Mouse (Mus musculus): Measurements from ENCODE around the gene 9130023H24Rik. TPM values are rescaled to one million over a fixed set of nuclear protein-coding genes. Genes with fewer than 3 reads are reported as not detected.

The 9130023H24Rik gene
- polyA plus RNA-seq, 1 experiment from 2014 or later, result 11.0 TPM

- H3K27ac ChIP-seq, result no peak overlapping the region
- peaks cover 22% of the 10 kb centered on the region; the same call in 1 of the 2 replicates for H3K27me3 ChIP-seq
- H3K36me3 ChIP-seq, result peaks cover 47% of the 10 kb centered on the region
- H3K4me2 ChIP-seq (replicated peaks), result no peak overlapping the region
- 75% methylated on average over 18 of the region's 18 CpGs for WGBS
- no peaks in the 10 kb centered on the region for H3K9me3 ChIP-seq
- no peak overlapping the region for H3K4me3 ChIP-seq (replicated peaks)
- H3K9ac ChIP-seq (replicated peaks), result peak overlapping the region; percentile 23; the same call in 1 of the 2 replicates
- peaks cover 19% of the 10 kb centered on the region for H3K4me1 ChIP-seq (replicated peaks)
- ATAC-seq, result no peak
Observed at GRCm38 (mm10) chr7:128244410-128245025, 6.7 kb upstream of the 9130023H24Rik start.

DNA sequence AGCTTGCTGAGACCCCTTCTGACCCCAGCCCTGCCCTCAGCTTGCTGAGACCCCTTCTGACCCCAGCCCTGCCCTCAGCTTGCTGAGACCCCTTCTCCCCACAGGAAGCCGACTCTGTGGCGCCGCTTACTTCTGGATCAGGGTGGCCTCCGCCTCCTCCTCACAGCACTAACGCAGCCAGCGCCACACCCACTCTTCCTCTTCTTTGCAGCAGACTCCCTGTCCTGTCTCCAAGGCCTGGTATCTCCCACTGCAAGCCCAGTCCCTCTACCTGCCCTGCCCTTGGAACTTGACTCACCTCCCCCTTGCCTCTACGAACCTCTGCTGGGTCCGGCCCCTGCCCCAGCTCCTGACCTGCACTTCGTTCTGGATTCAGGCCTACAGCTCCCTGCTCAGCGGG lies 6.1 kb upstream of the 9130023H24Rik start:
- peaks cover 47% of the 10 kb centered on the region for H3K36me3 ChIP-seq
- no peak for ATAC-seq
- H3K4me2 ChIP-seq (replicated peaks), result no peak overlapping the region
- peaks cover 25% of the 10 kb centered on the region for H3K4me1 ChIP-seq (replicated peaks)
- no peak overlapping the region for H3K4me3 ChIP-seq (replicated peaks)
- H3K27ac ChIP-seq, result no peak overlapping the region
- H3K9ac ChIP-seq (replicated peaks), result 0 out of 2 replicates have a peak overlapping the region, but pooled peaks have one; percentile 23
- WGBS, result 52% methylated on average over 10 of the region's 10 CpGs
- H3K27me3 ChIP-seq, result peaks cover 19% of the 10 kb centered on the region; the same call in 1 of the 2 replicates
- H3K9me3 ChIP-seq, result no peaks in the 10 kb centered on the region

DNA sequence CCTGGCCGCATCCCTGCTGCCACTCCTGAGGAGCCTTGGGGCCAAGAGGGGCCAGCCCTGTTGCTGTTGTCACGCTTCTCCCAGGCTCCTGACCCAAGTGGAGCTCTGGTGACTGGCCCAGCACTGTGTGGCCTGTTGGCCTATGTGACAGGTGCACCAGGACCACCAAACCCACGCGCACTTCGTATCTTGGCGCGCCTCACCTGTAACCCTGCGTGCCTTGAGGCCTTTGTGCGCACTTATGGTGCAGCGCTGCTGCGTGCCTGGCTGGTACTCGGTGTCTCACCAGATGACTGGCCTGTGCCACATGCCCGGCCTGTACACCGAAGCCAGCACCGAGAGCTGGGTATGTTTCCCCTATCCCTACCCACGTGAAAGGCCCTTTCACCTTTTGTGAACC lies 4.5 kb upstream of the 9130023H24Rik start:
- ATAC-seq, result no peak
- no peak overlapping the region for H3K4me3 ChIP-seq (replicated peaks)
- peaks cover 26% of the 10 kb centered on the region for H3K4me1 ChIP-seq (replicated peaks)
- no peaks in the 10 kb centered on the region for H3K9me3 ChIP-seq
- 93% methylated on average over 16 of the region's 16 CpGs for WGBS
- peaks cover 47% of the 10 kb centered on the region for H3K36me3 ChIP-seq
- H3K4me2 ChIP-seq (replicated peaks), result no peak overlapping the region
- no peak overlapping the region for H3K9ac ChIP-seq (replicated peaks)
- H3K27me3 ChIP-seq, result peaks cover 10% of the 10 kb centered on the region; the same call in 1 of the 2 replicates
- H3K27ac ChIP-seq, result no peak overlapping the region

DNA sequence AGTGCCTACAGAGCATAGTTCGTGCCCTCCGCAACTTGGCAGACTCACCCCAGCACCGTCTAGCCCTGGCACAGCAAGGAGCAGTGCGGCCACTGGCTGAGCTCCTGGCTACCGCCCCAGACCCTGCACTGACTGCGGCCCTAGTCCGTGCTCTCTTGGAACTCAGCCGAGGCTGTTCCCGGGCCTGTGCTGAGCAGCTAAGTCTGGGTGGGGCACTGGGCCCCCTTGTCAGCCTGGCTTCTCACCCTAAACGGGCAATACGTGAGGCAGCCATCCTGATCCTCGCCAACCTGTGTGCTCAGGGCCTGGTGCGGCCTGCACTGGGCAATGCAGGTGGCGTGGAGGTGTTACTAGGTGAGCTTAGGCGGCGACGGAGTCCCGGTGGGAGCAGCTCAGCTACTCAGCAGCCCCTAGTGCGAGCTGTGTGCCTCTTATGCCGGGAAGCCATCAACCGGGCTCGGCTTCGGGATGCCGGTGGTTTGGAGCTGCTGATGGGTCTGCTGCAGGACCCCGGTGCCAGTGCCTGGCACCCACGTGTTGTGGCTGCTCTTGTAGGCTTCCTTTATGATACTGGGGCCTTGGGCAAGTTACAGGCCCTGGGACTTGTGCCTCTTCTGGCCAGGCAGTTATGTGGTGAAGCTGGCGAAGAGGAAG lies 2.4 kb upstream of the 9130023H24Rik start:
- 95% methylated on average over 27 of the region's 27 CpGs for WGBS
- Histone ChIP-seq H3K4me3 (replicated peaks) (no peak overlapping the region), H3K4me2 (replicated peaks) (no peak overlapping the region), H3K36me3 (peaks cover 50% of the 10 kb centered on the region), H3K27ac (no peak overlapping the region), H3K9me3 (no peaks in the 10 kb centered on the region), H3K27me3 (peaks cover 8% of the 10 kb centered on the region; the same call in 1 of the 2 replicates), H3K9ac (replicated peaks) (peak overlapping the region; percentile 3; the same call in 1 of the 2 replicates), H3K4me1 (replicated peaks) (peaks cover 19% of the 10 kb centered on the region)
- ATAC-seq, result no peak

DNA sequence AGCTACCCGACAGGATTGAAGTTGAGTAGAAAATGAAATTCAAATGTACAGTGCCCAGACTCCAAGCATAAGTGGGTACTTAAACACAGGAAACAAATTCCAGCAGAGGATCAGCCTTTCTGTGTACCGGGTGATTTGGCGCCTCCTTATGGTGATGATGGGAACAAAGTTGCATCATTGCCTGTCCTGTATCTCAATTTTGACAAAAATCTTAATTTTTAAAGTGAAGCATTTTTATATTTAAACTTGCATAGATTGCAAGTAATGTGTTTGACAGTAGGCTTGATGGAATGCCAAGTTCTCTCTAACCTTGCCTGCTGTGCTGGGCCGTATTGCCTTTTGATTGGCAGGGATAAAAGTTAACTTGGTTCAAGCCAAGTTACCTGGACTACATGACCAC lies 1.2 kb upstream of the 9130023H24Rik start:
- 25% methylated on average over 4 of the region's 4 CpGs for WGBS
- Histone ChIP-seq H3K9ac (replicated peaks) (no peak overlapping the region), H3K4me3 (replicated peaks) (peak overlapping the region; percentile 69), H3K27me3 (0 out of 2 replicates have a peak, but pooled peaks cover under 1% of the 10 kb centered on the region), H3K36me3 (peaks cover 40% of the 10 kb centered on the region), H3K4me2 (replicated peaks) (peak overlapping the region; percentile 90), H3K27ac (no peak overlapping the region; the same call in 1 of the 2 replicates), H3K4me1 (replicated peaks) (peaks cover 19% of the 10 kb centered on the region), H3K9me3 (no peaks in the 10 kb centered on the region)
- ATAC-seq, result no peak

- peak overlapping the region; percentile 76 for H3K9ac ChIP-seq (replicated peaks)
- peak; percentile 68 for ATAC-seq
- H3K4me1 ChIP-seq (replicated peaks), result peaks cover 19% of the 10 kb centered on the region
- H3K27ac ChIP-seq, result peak overlapping the region; percentile 97
- no peaks in the 10 kb centered on the region for H3K9me3 ChIP-seq
- no peaks in the 10 kb centered on the region for H3K27me3 ChIP-seq
- H3K4me2 ChIP-seq (replicated peaks), result peak overlapping the region; percentile 90
- WGBS, result under 1% methylated on average over 25 of the region's 25 CpGs
- H3K36me3 ChIP-seq, result peaks cover 30% of the 10 kb centered on the region
- peak overlapping the region; percentile 69 for H3K4me3 ChIP-seq (replicated peaks)
Observed at GRCm38 (mm10) chr7:128237593-128237926, 271 bp downstream of the 9130023H24Rik start.

DNA sequence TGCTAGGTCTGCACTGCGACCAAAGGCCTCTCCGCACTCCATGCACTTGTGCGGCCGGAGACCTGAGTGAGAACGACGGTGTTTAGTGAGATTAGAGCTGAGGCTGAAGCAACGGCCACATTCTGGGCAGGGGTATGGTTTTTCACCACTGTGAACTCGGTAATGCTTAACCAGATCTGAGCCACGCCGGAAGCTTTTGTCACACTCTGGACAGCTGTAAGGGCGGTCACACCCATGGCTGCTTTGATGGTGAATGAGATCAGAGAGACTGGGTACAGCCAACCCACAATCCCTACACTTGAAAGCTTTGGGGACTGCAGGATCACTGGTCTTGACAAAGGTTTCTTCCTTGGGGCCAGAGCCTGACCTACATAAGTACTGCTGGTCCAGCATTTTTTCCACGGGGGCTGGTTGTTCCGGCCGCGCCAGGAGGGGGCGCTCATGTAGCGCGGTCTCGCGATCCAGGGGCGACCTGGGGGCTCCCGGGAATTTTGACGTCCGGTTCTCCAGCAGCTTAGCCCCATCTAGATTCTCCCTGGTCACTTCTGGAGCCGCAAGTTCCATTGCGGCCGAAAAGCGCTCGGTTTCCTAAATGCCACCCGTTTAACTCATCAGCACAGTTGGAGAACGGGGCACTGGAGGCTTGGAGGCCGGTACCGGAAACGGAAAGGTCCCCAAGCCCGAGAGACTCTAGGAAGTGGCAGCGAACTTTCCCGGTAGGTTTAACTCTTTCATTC lies 807 bp downstream of the 9130023H24Rik start, which contains the start of gene Armc5:
Gene Armc5, plus strand, starts transcription at position 487 of the 737 bp plus-strand sequence.
- H3K4me1 ChIP-seq (replicated peaks), result peaks cover 19% of the 10 kb centered on the region
- ATAC-seq, result peak; percentile 3
- H3K4me3 ChIP-seq (replicated peaks), result peak within 1 kb of the TSS; percentile 69
- peak within 1 kb of the TSS; percentile 90 for H3K4me2 ChIP-seq (replicated peaks)
- WGBS, result 26% methylated on average over 37 of the region's 37 CpGs
- peaks cover 25% of the 10 kb centered on the region for H3K36me3 ChIP-seq
- no peaks in the 10 kb centered on the region for H3K27me3 ChIP-seq
- peak within 1 kb of the TSS; percentile 97 for H3K27ac ChIP-seq
- H3K9me3 ChIP-seq, result no peaks in the 10 kb centered on the region
- peak within 1 kb of the TSS; percentile 76 for H3K9ac ChIP-seq (replicated peaks)

GRCm38 (mm10) chr7:128236426-128236825 lies 1.4 kb downstream of the 9130023H24Rik start:
- H3K4me2 ChIP-seq (replicated peaks), result peak overlapping the region; percentile 90
- 96% methylated on average over 13 of the region's 13 CpGs for WGBS
- no peaks in the 10 kb centered on the region for H3K27me3 ChIP-seq
- H3K4me1 ChIP-seq (replicated peaks), result peaks cover 19% of the 10 kb centered on the region
- H3K4me3 ChIP-seq (replicated peaks), result no peak overlapping the region
- peak overlapping the region; percentile 76; the same call in 1 of the 2 replicates for H3K9ac ChIP-seq (replicated peaks)
- H3K9me3 ChIP-seq, result no peaks in the 10 kb centered on the region
- no peak overlapping the region for H3K27ac ChIP-seq
- no peak for ATAC-seq
- H3K36me3 ChIP-seq, result peaks cover 20% of the 10 kb centered on the region

DNA sequence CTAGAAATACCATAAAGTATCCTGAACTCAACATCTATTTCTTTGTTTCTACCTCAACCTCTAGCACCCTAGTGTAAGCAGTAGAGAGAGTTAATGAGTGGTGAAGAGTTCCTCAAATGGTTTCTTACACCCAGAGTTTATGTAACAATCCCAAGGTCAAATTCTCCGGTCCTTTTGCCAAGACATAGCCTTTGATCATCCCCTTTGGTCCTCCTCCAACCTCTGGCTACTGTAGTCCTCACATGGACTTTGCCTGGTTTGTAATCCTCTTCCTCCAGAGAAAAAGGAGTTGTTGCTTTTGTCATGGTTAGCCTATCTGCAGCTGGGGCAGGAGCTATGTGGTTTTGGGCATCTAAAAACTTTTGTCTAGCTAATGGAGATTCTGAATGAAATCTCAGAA lies 2.4 kb downstream of the 9130023H24Rik start:
- 87% methylated on average over 1 of the region's 1 CpGs for WGBS
- Histone ChIP-seq H3K4me1 (replicated peaks) (peaks cover 19% of the 10 kb centered on the region), H3K36me3 (peaks cover 11% of the 10 kb centered on the region), H3K27ac (no peak overlapping the region), H3K4me3 (replicated peaks) (no peak overlapping the region), H3K4me2 (replicated peaks) (no peak overlapping the region), H3K9ac (replicated peaks) (no peak overlapping the region), H3K27me3 (no peaks in the 10 kb centered on the region), H3K9me3 (no peaks in the 10 kb centered on the region)
- ATAC-seq, result no peak

DNA sequence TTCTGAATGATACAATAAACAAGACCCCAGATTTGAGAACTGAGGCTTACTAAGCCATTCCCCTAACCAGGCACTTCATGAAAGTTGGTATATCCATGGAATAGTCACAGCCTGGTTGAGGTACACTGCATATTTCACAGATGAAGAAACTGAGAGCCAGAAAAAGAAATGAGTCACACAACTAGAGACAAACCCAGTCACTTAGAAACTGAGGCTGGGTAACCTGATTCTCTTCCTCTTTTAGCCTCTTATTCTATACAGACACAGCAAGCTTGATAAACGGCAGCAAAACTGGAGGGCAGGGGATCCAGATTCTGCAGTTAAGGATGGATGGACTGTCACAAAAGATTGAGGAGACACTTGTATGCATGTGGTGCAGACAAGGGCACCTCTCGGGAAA lies 3.0 kb downstream of the 9130023H24Rik start:
- no peak overlapping the region for H3K4me3 ChIP-seq (replicated peaks)
- no peak overlapping the region for H3K9ac ChIP-seq (replicated peaks)
- H3K4me1 ChIP-seq (replicated peaks), result peaks cover 19% of the 10 kb centered on the region
- H3K36me3 ChIP-seq, result peaks cover 4% of the 10 kb centered on the region; the same call in 1 of the 2 replicates
- ATAC-seq, result no peak
- no peak overlapping the region for H3K4me2 ChIP-seq (replicated peaks)
- 86% methylated on average over 2 of the region's 2 CpGs for WGBS
- no peaks in the 10 kb centered on the region for H3K9me3 ChIP-seq
- H3K27ac ChIP-seq, result no peak overlapping the region
- no peaks in the 10 kb centered on the region for H3K27me3 ChIP-seq

DNA sequence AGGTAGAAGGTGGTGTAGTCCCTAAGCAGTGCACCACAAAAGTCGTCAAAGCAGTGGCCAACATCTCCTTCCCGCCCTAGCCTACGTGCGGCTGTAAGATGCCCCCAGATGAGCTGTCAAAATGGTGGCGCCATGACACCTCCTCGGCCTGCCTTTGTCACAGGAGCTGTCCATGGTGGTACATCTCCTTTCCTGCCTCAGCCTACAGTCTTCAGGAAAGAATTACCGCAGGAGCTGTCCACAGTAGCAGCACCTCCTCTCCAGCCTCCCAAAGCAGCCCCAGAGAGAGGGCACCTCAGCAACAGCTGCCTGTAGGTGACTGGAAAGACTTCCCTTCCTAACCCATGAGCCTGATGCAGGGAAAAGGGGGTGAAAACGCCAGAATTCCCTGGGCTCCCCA lies 6.1 kb downstream of the 9130023H24Rik start:
- Histone ChIP-seq H3K9ac (replicated peaks) (no peak overlapping the region), H3K27me3 (no peaks in the 10 kb centered on the region), H3K4me2 (replicated peaks) (no peak overlapping the region), H3K36me3 (peaks cover 4% of the 10 kb centered on the region; the same call in 1 of the 2 replicates), H3K27ac (no peak overlapping the region), H3K4me3 (replicated peaks) (no peak overlapping the region), H3K9me3 (no peaks in the 10 kb centered on the region), H3K4me1 (replicated peaks) (peaks cover 3% of the 10 kb centered on the region)
- WGBS, result 49% methylated on average over 8 of the region's 8 CpGs
- no peak for ATAC-seq

DNA sequence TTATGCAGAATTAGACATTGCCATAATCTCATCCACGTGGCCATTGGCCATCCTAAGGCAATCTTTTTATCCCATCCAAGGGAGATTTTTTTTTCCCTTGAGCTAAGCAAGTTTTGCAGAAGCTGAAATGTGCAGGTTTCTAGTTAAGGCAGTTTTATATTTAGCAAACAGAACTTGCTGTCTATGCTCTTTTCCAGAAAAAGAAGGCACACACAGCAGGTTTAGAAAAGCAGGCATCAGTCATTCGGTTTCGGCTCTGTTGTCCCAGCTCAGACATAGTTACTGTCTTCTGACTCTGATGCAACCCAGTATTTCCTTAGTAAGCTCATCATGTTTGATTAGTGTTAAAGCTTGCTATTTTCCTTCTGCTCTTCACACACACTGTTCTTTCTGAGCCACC lies 16.9 kb downstream of the 9130023H24Rik start:
- no peak for ATAC-seq
- Histone ChIP-seq H3K9ac (replicated peaks) (no peak overlapping the region), H3K27me3 (no peaks in the 10 kb centered on the region), H3K4me2 (replicated peaks) (no peak overlapping the region), H3K9me3 (no peaks in the 10 kb centered on the region), H3K4me1 (replicated peaks) (no peaks in the 10 kb centered on the region), H3K27ac (no peak overlapping the region), H3K36me3 (no peaks in the 10 kb centered on the region), H3K4me3 (replicated peaks) (no peak overlapping the region)
- whole genome bisulfite sequencing, result 85% methylated on average over 3 of the region's 3 CpGs

Data from midbrain, embryonic 13.5 days (tissue).